4 mouse cellular contexts compared by ENCODE assay signal in genomic region chr11:98919009-98919408, GRCm38 (mm10).
"Had no signal": no experiment of that assay in that cellular context is flagged by ENCODE, and none has a peak within 500 bp of the region (broad histone marks: within the 10 kb centered on the region; RNA-seq: fewer than 3 reads in every experiment).

No protein-coding gene starts in this region.

- H3K9me3 ChIP-seq: midbrain, embryonic 13.5 days; neural tube, embryonic 15.5 days had no signal

- H3K4me2 ChIP-seq: midbrain, embryonic 13.5 days; neural tube, embryonic 15.5 days had no signal

- H3K27me3 ChIP-seq: midbrain, embryonic 13.5 days; neural tube, embryonic 15.5 days had no signal

- H3K27ac ChIP-seq: midbrain, embryonic 13.5 days; neural tube, embryonic 15.5 days had no signal

- H3K36me3 ChIP-seq: neural tube, embryonic 15.5 days had no signal

- ATAC-seq: midbrain, embryonic 13.5 days had no signal

- H3K4me3 ChIP-seq: midbrain, embryonic 13.5 days; neural tube, embryonic 15.5 days had no signal

- DNase-seq: kidney, adult 8-10 months; right cerebral cortex, adult 18-20 months had no signal

- H3K9ac ChIP-seq: midbrain, embryonic 13.5 days; neural tube, embryonic 15.5 days had no signal
